Mouse (Mus musculus): ENCODE results near the gene Mink1. TPM values are rescaled to one million over a fixed set of nuclear protein-coding genes. Genes with fewer than 3 reads are reported as not detected.
"Not testable (repeated sequence)": the region's sequence is repeated elsewhere in the genome, so short reads cannot be mapped to it uniquely, and the experiment has no call there.

Mink1 gene
- polyA plus RNA-seq, 1 experiment = 79.5 TPM

GRCm38 (mm10) chr11:70524782-70525181 lies 37.9 kb upstream of the Mink1 start:
- no peak overlapping the region for H3K4me3 ChIP-seq (replicated peaks; ENCODE audit: control insufficient read depth, low read depth, low read length)
- TF ChIP-seq CTCF (IDR thresholded peaks at IDR 0.05; ENCODE audit: control insufficient read depth, insufficient read depth, low read length) = no peak
- no peak for TF ChIP-seq POLR2A (IDR thresholded peaks at IDR 0.05; ENCODE audit: borderline replicate concordance, control insufficient read depth, low read depth, low read length)
- H3K4me1 ChIP-seq (ENCODE audit: control insufficient read depth, insufficient read depth, low read length) = no peaks in the 10 kb centered on the region; the same call in 1 of the 2 replicates
- 3% methylated on average over 8 of the region's 8 CpGs for WGBS
- H3K27ac ChIP-seq (ENCODE audit: control insufficient read depth, insufficient read depth, low read depth, low read length, poor library complexity) = no peak overlapping the region

- WGBS = under 1% methylated on average over 26 of the region's 26 CpGs
- no peak within 1 kb of the TSS for H3K27ac ChIP-seq (ENCODE audit: control insufficient read depth, insufficient read depth, low read depth, low read length, poor library complexity)
- H3K4me3 ChIP-seq (replicated peaks; ENCODE audit: control insufficient read depth, low read depth, low read length) = peak within 1 kb of the TSS; percentile 84
- no peaks in the 10 kb centered on the region; the same call in 1 of the 2 replicates for H3K4me1 ChIP-seq (ENCODE audit: control insufficient read depth, insufficient read depth, low read length)
- TF ChIP-seq POLR2A (IDR thresholded peaks at IDR 0.05; ENCODE audit: borderline replicate concordance, control insufficient read depth, low read depth, low read length) (peak; percentile 73; the same call in 1 of the 2 replicates), CTCF (IDR thresholded peaks at IDR 0.05; ENCODE audit: control insufficient read depth, insufficient read depth, low read length) (no peak)
These were observed 37.5 kb upstream of the Mink1 start, which contains the start of gene Psmb6 for GRCm38 (mm10) chr11:70525184-70525678. Psmb6 (plus strand) TSS chr11:70525367.

GRCm38 (mm10) chr11:70525726-70526125 lies 37.0 kb upstream of the Mink1 start:
- Histone ChIP-seq H3K4me3 (replicated peaks; ENCODE audit: control insufficient read depth, low read depth, low read length) (peak overlapping the region; percentile 84), H3K27ac (ENCODE audit: control insufficient read depth, insufficient read depth, low read depth, low read length, poor library complexity) (no peak overlapping the region), H3K4me1 (ENCODE audit: control insufficient read depth, insufficient read depth, low read length) (no peaks in the 10 kb centered on the region; the same call in 1 of the 2 replicates)
- TF ChIP-seq POLR2A (IDR thresholded peaks at IDR 0.05; ENCODE audit: borderline replicate concordance, control insufficient read depth, low read depth, low read length) (no peak), CTCF (IDR thresholded peaks at IDR 0.05; ENCODE audit: control insufficient read depth, insufficient read depth, low read length) (no peak)
- WGBS = 2% methylated on average over 12 of the region's 12 CpGs

- Histone ChIP-seq H3K4me3 (replicated peaks; ENCODE audit: control insufficient read depth, low read depth, low read length) (no peak overlapping the region), H3K27ac (ENCODE audit: control insufficient read depth, insufficient read depth, low read depth, low read length, poor library complexity) (no peak overlapping the region), H3K4me1 (ENCODE audit: control insufficient read depth, insufficient read depth, low read length) (no peaks in the 10 kb centered on the region; the same call in 1 of the 2 replicates)
- WGBS = 88% methylated on average over 12 of the region's 12 CpGs
- TF ChIP-seq CTCF (IDR thresholded peaks at IDR 0.05; ENCODE audit: control insufficient read depth, insufficient read depth, low read length) (no peak), POLR2A (IDR thresholded peaks at IDR 0.05; ENCODE audit: borderline replicate concordance, control insufficient read depth, low read depth, low read length) (no peak)
These were observed 36.5 kb upstream of the Mink1 start for GRCm38 (mm10) chr11:70526211-70526610.

- no peak overlapping the region for H3K4me3 ChIP-seq (replicated peaks; ENCODE audit: control insufficient read depth, low read depth, low read length)
- no peaks in the 10 kb centered on the region; the same call in 1 of the 2 replicates for H3K4me1 ChIP-seq (ENCODE audit: control insufficient read depth, insufficient read depth, low read length)
- 70% methylated on average over 7 of the region's 7 CpGs for WGBS
- TF ChIP-seq POLR2A (IDR thresholded peaks at IDR 0.05; ENCODE audit: borderline replicate concordance, control insufficient read depth, low read depth, low read length) (no peak), CTCF (IDR thresholded peaks at IDR 0.05; ENCODE audit: control insufficient read depth, insufficient read depth, low read length) (no peak)
- no peak overlapping the region for H3K27ac ChIP-seq (ENCODE audit: control insufficient read depth, insufficient read depth, low read depth, low read length, poor library complexity)
These were observed 34.1 kb upstream of the Mink1 start for GRCm38 (mm10) chr11:70528610-70529009.

- not testable (repeated sequence) for H3K4me3 ChIP-seq (replicated peaks; ENCODE audit: control insufficient read depth, low read depth, low read length); H3K27ac ChIP-seq (ENCODE audit: control insufficient read depth, insufficient read depth, low read depth, low read length, poor library complexity); H3K4me1 ChIP-seq (ENCODE audit: control insufficient read depth, insufficient read depth, low read length)
- 78% methylated on average over 2 of the region's 2 CpGs for WGBS
These were observed 31.6 kb upstream of the Mink1 start for GRCm38 (mm10) chr11:70531065-70531464.

GRCm38 (mm10) chr11:70532839-70533238 lies 29.8 kb upstream of the Mink1 start, which contains the start of gene Gm40193:
Gm40193 (minus strand) TSS chr11:70532939.
- Histone ChIP-seq H3K4me1 (ENCODE audit: control insufficient read depth, insufficient read depth, low read length) (no peaks in the 10 kb centered on the region), H3K4me3 (replicated peaks; ENCODE audit: control insufficient read depth, low read depth, low read length) (no peak within 1 kb of the TSS), H3K27ac (ENCODE audit: control insufficient read depth, insufficient read depth, low read depth, low read length, poor library complexity) (no peak within 1 kb of the TSS)
- 89% methylated on average over 6 of the region's 6 CpGs for WGBS
- TF ChIP-seq CTCF (IDR thresholded peaks at IDR 0.05; ENCODE audit: control insufficient read depth, insufficient read depth, low read length) (no peak), POLR2A (IDR thresholded peaks at IDR 0.05; ENCODE audit: borderline replicate concordance, control insufficient read depth, low read depth, low read length) (no peak)

- H3K4me1 ChIP-seq (ENCODE audit: control insufficient read depth, insufficient read depth, low read length) = no peaks in the 10 kb centered on the region
- peak overlapping the region; percentile 58 for H3K4me3 ChIP-seq (replicated peaks; ENCODE audit: control insufficient read depth, low read depth, low read length)
- 5% methylated on average over 9 of the region's 9 CpGs for WGBS
- TF ChIP-seq CTCF (IDR thresholded peaks at IDR 0.05; ENCODE audit: control insufficient read depth, insufficient read depth, low read length) (no peak), POLR2A (IDR thresholded peaks at IDR 0.05; ENCODE audit: borderline replicate concordance, control insufficient read depth, low read depth, low read length) (no peak)
- no peak overlapping the region for H3K27ac ChIP-seq (ENCODE audit: control insufficient read depth, insufficient read depth, low read depth, low read length, poor library complexity)
These were observed 23.3 kb upstream of the Mink1 start for GRCm38 (mm10) chr11:70539423-70539822.

Measured in bone marrow, adult 2 months (tissue).